ENCODE assay signal across 8 mouse cellular contexts in genomic region chr5:121397187-121398145, GRCm38 (mm10). TPM values are rescaled to one million over a fixed set of nuclear protein-coding genes. Genes with fewer than 3 reads are reported as not detected.
DNase-seq lines count a peak whose midpoint lies in the region; ATAC-seq and TF ChIP-seq lines count a peak whose summit lies in the region.

Gene Naa25, plus strand, starts transcription at chr5:121397936.

- DNase-seq in 3134 (ENCODE audit: extremely low read depth, insufficient read length, low spot score): peak; percentile 91
- DNase-seq in adrenal gland, postnatal 36 days: peak; percentile 97
- peak; percentile 95 to 97 for DNase-seq in heart, adult 18-20 months
- DNase-seq in kidney, adult 2 months: peak; percentile 97
- peak; percentile 92 to 95 for DNase-seq in spleen, adult 2 months (ENCODE audit: low read depth in 1 of 2, low spot score in 2 of 2)

- WGBS in embryonic facial prominence, embryonic 13.5 days: 10% methylated on average over 53 of the region's 53 CpGs
- WGBS in kidney, adult 2 months: 7% methylated on average over 53 of the region's 53 CpGs
- 11% methylated on average over 53 of the region's 53 CpGs for whole genome bisulfite sequencing in limb, embryonic 12.5 days
- WGBS in midbrain, embryonic 15.5 days: 9% methylated on average over 53 of the region's 53 CpGs
- WGBS in spleen, adult 2 months: 9% methylated on average over 53 of the region's 53 CpGs

- no peak for TF ChIP-seq CTCF in kidney, adult 2 months (conservative IDR thresholded peaks at IDR 0.05; ENCODE audit: insufficient read depth, insufficient read length, low read depth, low read length)
- no peak for TF ChIP-seq CTCF in spleen, adult 2 months (IDR thresholded peaks at IDR 0.05; ENCODE audit: extremely low read depth, insufficient read depth, insufficient read length, insufficient replicate concordance)

- 0 out of 2 replicates have a peak, but pooled peaks cover 4% of the 10 kb centered on the region for H3K9me3 ChIP-seq in embryonic facial prominence, embryonic 13.5 days
- no peaks in the 10 kb centered on the region for H3K9me3 ChIP-seq in limb, embryonic 12.5 days
- H3K9me3 ChIP-seq in midbrain, embryonic 15.5 days: no peaks in the 10 kb centered on the region

- peak within 1 kb of the TSS; percentile 82 for H3K4me2 ChIP-seq in embryonic facial prominence, embryonic 13.5 days
- H3K4me2 ChIP-seq in limb, embryonic 12.5 days: peak within 1 kb of the TSS; percentile 92
- peak within 1 kb of the TSS; percentile 81 for H3K4me2 ChIP-seq in midbrain, embryonic 15.5 days

- ATAC-seq in embryonic facial prominence, embryonic 13.5 days (ENCODE audit: insufficient number of reproducible peaks, insufficient read depth, low FRiP score, low TSS enrichment, low read depth): peak; percentile 92
- ATAC-seq in limb, embryonic 12.5 days (ENCODE audit: insufficient number of reproducible peaks, insufficient read depth, low FRiP score, low TSS enrichment, low read depth): peak; percentile 91
- peak; percentile 97 for ATAC-seq in midbrain, embryonic 15.5 days (replicated peaks)

- peak within 1 kb of the TSS; percentile 92 for H3K9ac ChIP-seq in embryonic facial prominence, embryonic 13.5 days
- peak within 1 kb of the TSS; percentile 79 for H3K9ac ChIP-seq in limb, embryonic 12.5 days (replicated peaks)
- peak within 1 kb of the TSS; percentile 70 for H3K9ac ChIP-seq in midbrain, embryonic 15.5 days

- peaks cover 9% of the 10 kb centered on the region for H3K36me3 ChIP-seq in embryonic facial prominence, embryonic 13.5 days
- H3K36me3 ChIP-seq in kidney, adult 2 months (ENCODE audit: control insufficient read depth, insufficient read depth, low read length): no peaks in the 10 kb centered on the region
- H3K36me3 ChIP-seq in limb, embryonic 12.5 days: peaks cover 19% of the 10 kb centered on the region; the same call in 1 of the 2 replicates
- H3K36me3 ChIP-seq in midbrain, embryonic 15.5 days (replicated peaks): no peaks in the 10 kb centered on the region; the same call in 1 of the 2 replicates
- H3K36me3 ChIP-seq in spleen, adult 2 months (ENCODE audit: control insufficient read depth, insufficient read depth, low read length): no peaks in the 10 kb centered on the region

- peaks cover 21% of the 10 kb centered on the region for H3K4me1 ChIP-seq in embryonic facial prominence, embryonic 13.5 days
- peaks cover 13% of the 10 kb centered on the region; the same call in 1 of the 2 replicates for H3K4me1 ChIP-seq in kidney, adult 2 months (ENCODE audit: control insufficient read depth, insufficient read depth, low read length)
- H3K4me1 ChIP-seq in limb, embryonic 12.5 days (replicated peaks): peaks cover 11% of the 10 kb centered on the region; the same call in 1 of the 2 replicates
- H3K4me1 ChIP-seq in midbrain, embryonic 15.5 days: peaks cover 24% of the 10 kb centered on the region
- peaks cover 12% of the 10 kb centered on the region for H3K4me1 ChIP-seq in spleen, adult 2 months (ENCODE audit: control insufficient read depth, insufficient read depth, insufficient read length)

- H3K4me3 ChIP-seq in embryonic facial prominence, embryonic 13.5 days: peak within 1 kb of the TSS; percentile 94
- H3K4me3 ChIP-seq in kidney, adult 2 months (ENCODE audit: insufficient read depth, low read depth, low read length): peak within 1 kb of the TSS; percentile 96
- peak within 1 kb of the TSS; percentile 95 for H3K4me3 ChIP-seq in limb, embryonic 12.5 days (replicated peaks)
- H3K4me3 ChIP-seq in midbrain, embryonic 15.5 days: peak within 1 kb of the TSS; percentile 73
- peak within 1 kb of the TSS; percentile 88 for H3K4me3 ChIP-seq in spleen, adult 2 months (ENCODE audit: extremely low read depth, insufficient read depth, insufficient read length)

- H3K27ac ChIP-seq in embryonic facial prominence, embryonic 13.5 days: peak within 1 kb of the TSS; percentile 93
- H3K27ac ChIP-seq in kidney, adult 2 months (ENCODE audit: insufficient read depth, low read depth, low read length): peak within 1 kb of the TSS; percentile 86
- peak within 1 kb of the TSS; percentile 89 for H3K27ac ChIP-seq in limb, embryonic 12.5 days
- peak within 1 kb of the TSS; percentile 87 for H3K27ac ChIP-seq in midbrain, embryonic 15.5 days
- H3K27ac ChIP-seq in spleen, adult 2 months (ENCODE audit: insufficient read depth, low read length): peak within 1 kb of the TSS; percentile 75

- no peak for TF ChIP-seq POLR2A in kidney, adult 2 months (IDR thresholded peaks at IDR 0.05; ENCODE audit: low read depth, low read length)
- peak; percentile 47; the same call in 1 of the 2 replicates for TF ChIP-seq POLR2A in spleen, adult 2 months (IDR thresholded peaks at IDR 0.05; ENCODE audit: low read depth, low read length)

- H3K27me3 ChIP-seq in embryonic facial prominence, embryonic 13.5 days: no peaks in the 10 kb centered on the region
- H3K27me3 ChIP-seq in kidney, adult 2 months (replicated peaks; ENCODE audit: control insufficient read depth, insufficient read depth, low read length): no peaks in the 10 kb centered on the region
- H3K27me3 ChIP-seq in limb, embryonic 12.5 days: no peaks in the 10 kb centered on the region
- H3K27me3 ChIP-seq in midbrain, embryonic 15.5 days (replicated peaks): no peaks in the 10 kb centered on the region
- H3K27me3 ChIP-seq in spleen, adult 2 months (ENCODE audit: control insufficient read depth, insufficient read depth, low read length): no peaks in the 10 kb centered on the region

RNA-seq across cellular contexts. Expression of gene Naa25, which starts in this region (rescaled TPM):
- total RNA-seq in adrenal gland, postnatal 36 days (2021): 10 to 100 TPM; 35.8 to 42.1 TPM
- polyA plus RNA-seq in embryonic facial prominence, embryonic 13.5 days (2015; fragmentation: Nextera tagmentation; extraction: Ambion mirVana): 39.2 and 40.8 TPM in 2 replicates
- total RNA-seq in heart, adult 18-20 months (2021): 10 to 100 TPM; 22.4 to 23.1 TPM
- 7.0 and 8.1 TPM in 2 replicates for polyA plus RNA-seq in kidney, adult 2 months (2012; rRNA removed)
- 41.2 and 41.9 TPM in 2 replicates for polyA plus RNA-seq in limb, embryonic 12.5 days (2016; fragmentation: Nextera tagmentation; extraction: Ambion mirVana)
- 53.2 and 56.6 TPM in 2 replicates for polyA plus RNA-seq in midbrain, embryonic 15.5 days (2015; fragmentation: Nextera tagmentation; extraction: Ambion mirVana)
- 7.5 TPM in 2 replicates for polyA plus RNA-seq in spleen, adult 2 months (2012; rRNA removed)

Comparison
In these comparisons a context has a peak if more than half of its experiments do, and no peak if none do; other contexts are left out.
1. Peak in every context shown above with its lines: DNase-seq, ATAC-seq, H3K4me3 ChIP-seq and H3K27ac ChIP-seq.